Mouse (Mus musculus) MEL (cell line): Measurements from ENCODE around the gene Ezh1. TPM values are rescaled to one million over a fixed set of nuclear protein-coding genes. Genes with fewer than 3 reads are reported as not detected.

ENCODE experiments used
- DNase-seq: peaks from one replicate; pipeline ENCODE4 v3.0.0; 2011; ENCODE audit warnings: low read depth, low spot score
- H3K27ac ChIP-seq: 2 replicates; pipeline ENCODE4 v1.5.1; 2012; ENCODE audit warnings: low read depth, mild to moderate bottlenecking, control low read depth, low read length, moderate library complexity; ENCODE audit not compliant: control insufficient read depth
- H3K27me3 ChIP-seq, 2 experiments: fragments of 150-350 bp in 1 of 2; sonication (generic) in 1 of 2; 2 replicates each; pipeline ENCODE4 v1.6.1; 2012; ENCODE audit warnings: low read length in 2 of 2, mild to moderate bottlenecking in 2 of 2, improper control_type of control experiment in 1 of 2, moderate library complexity in 1 of 2; ENCODE audit not compliant: insufficient read depth in 2 of 2, control insufficient read depth in 1 of 2
- H3K36me3 ChIP-seq, 2 experiments: 2 replicates each; pipeline ENCODE4 v1.6.1; 2012 to 2014; ENCODE audit warnings: low read length in 2 of 2, improper control_type of control experiment in 1 of 2, inconsistent platforms in 1 of 2, mild to moderate bottlenecking in 1 of 2; ENCODE audit not compliant: insufficient read depth in 2 of 2, control insufficient read depth in 1 of 2
- H3K4me1 ChIP-seq, 2 experiments: fragments of 150-350 bp in 1 of 2; sonication (generic) in 1 of 2; 2 replicates each; pipeline ENCODE4 v1.6.1; 2012; ENCODE audit warnings: low read length in 2 of 2, improper control_type of control experiment in 1 of 2, mild to moderate bottlenecking in 1 of 2; ENCODE audit not compliant: insufficient read depth in 2 of 2, control insufficient read depth in 1 of 2
- H3K4me3 ChIP-seq, 2 experiments: fragments of 150-350 bp in 1 of 2; sonication (generic) in 1 of 2; 2 replicates each; pipeline ENCODE4 v1.5.1; 2012; ENCODE audit warnings: low read depth in 2 of 2, low read length in 2 of 2, mild to moderate bottlenecking in 2 of 2, moderate library complexity in 2 of 2, control low read depth in 1 of 2, improper control_type of control experiment in 1 of 2; ENCODE audit not compliant: control insufficient read depth in 1 of 2, insufficient read depth in 1 of 2
- H3K79me2 ChIP-seq: 2 replicates; pipeline ENCODE4 v1.6.1; 2012; ENCODE audit warnings: mild to moderate bottlenecking, low read length, moderate library complexity; ENCODE audit not compliant: control insufficient read depth, poor library complexity, insufficient read depth
- H3K9ac ChIP-seq: 2 replicates; pipeline ENCODE4 v1.6.1; 2012; ENCODE audit warnings: low read depth, mild to moderate bottlenecking, control low read depth, low read length, moderate library complexity; ENCODE audit not compliant: control insufficient read depth, poor library complexity, severe bottlenecking
- H3K9me3 ChIP-seq: fragments of 150-350 bp; sonication (generic); replicated peaks from 2 replicates; pipeline ENCODE4 v1.6.1; 2012; ENCODE audit warnings: mild to moderate bottlenecking, low read length, improper control_type of control experiment, moderate library complexity; ENCODE audit not compliant: insufficient read depth
- CHD1 ChIP-seq: IDR thresholded peaks from 2 replicates; pipeline ENCODE4 v1.6.1; 2012; ENCODE audit warnings: low read depth, mild to moderate bottlenecking, inconsistent platforms, low read length, improper control_type of control experiment
- ETS1 ChIP-seq: IDR thresholded peaks from 2 replicates; pipeline ENCODE4 v1.6.1; 2012; ENCODE audit warnings: low read depth, mild to moderate bottlenecking, inconsistent platforms, low read length, improper control_type of control experiment, moderate library complexity
- GATA1 ChIP-seq: IDR thresholded peaks from 2 replicates; pipeline ENCODE4 v1.6.1; 2011; ENCODE audit warnings: low read depth, low read length, improper control_type of control experiment
- JUND ChIP-seq: IDR thresholded peaks from 2 replicates; pipeline ENCODE4 v1.6.1; 2011; ENCODE audit warnings: low read depth, mild to moderate bottlenecking, improper control_type of control experiment, low read length
- KAT2A ChIP-seq: conservative IDR thresholded peaks from 2 replicates; pipeline ENCODE4 v1.6.1; 2012; ENCODE audit warnings: low read depth, low read length, improper control_type of control experiment, inconsistent platforms
- MAX ChIP-seq: IDR thresholded peaks from 2 replicates; pipeline ENCODE4 v1.6.1; 2011; ENCODE audit warnings: low read length, improper control_type of control experiment
- MYC ChIP-seq: IDR thresholded peaks from 2 replicates; pipeline ENCODE4 v1.6.1; 2011; ENCODE audit warnings: low read depth, mild to moderate bottlenecking, low read length, improper control_type of control experiment, moderate library complexity
- NRF1 ChIP-seq: IDR thresholded peaks from 2 replicates; pipeline ENCODE4 v1.6.1; 2014; ENCODE audit warnings: low read depth, mild to moderate bottlenecking, inconsistent platforms, low read length, improper control_type of control experiment, moderate library complexity; ENCODE audit not compliant: poor library complexity, insufficient read depth, severe bottlenecking
- RCOR1 ChIP-seq: IDR thresholded peaks from 2 replicates; pipeline ENCODE4 v1.6.1; 2012; ENCODE audit warnings: low read depth, mild to moderate bottlenecking, inconsistent platforms, low read length, improper control_type of control experiment
- TAL1 ChIP-seq: IDR thresholded peaks from 2 replicates; pipeline ENCODE4 v1.6.1; 2012; ENCODE audit warnings: mild to moderate bottlenecking, inconsistent platforms, low read length, moderate library complexity, mixed read lengths
- TBP ChIP-seq: IDR thresholded peaks from 2 replicates; pipeline ENCODE4 v1.8.0; 2011; ENCODE audit warnings: low read depth, low read length, improper control_type of control experiment
- UBTF ChIP-seq: IDR thresholded peaks from 2 replicates; pipeline ENCODE4 v1.6.1; 2012; ENCODE audit warnings: low read depth, mild to moderate bottlenecking, inconsistent platforms, low read length, improper control_type of control experiment, moderate library complexity, borderline replicate concordance; ENCODE audit not compliant: insufficient read depth
- USF1 ChIP-seq: IDR thresholded peaks from 2 replicates; pipeline ENCODE4 v1.6.1; 2014; ENCODE audit warnings: low read depth, mild to moderate bottlenecking, inconsistent platforms, low read length, improper control_type of control experiment, moderate library complexity
- USF2 ChIP-seq, 2 experiments: IDR thresholded peaks; 2 replicates each; pipeline ENCODE4 v1.6.1; 2011 to 2012; ENCODE audit warnings: improper control_type of control experiment in 2 of 2, low read length in 2 of 2, borderline replicate concordance in 1 of 2, inconsistent platforms in 1 of 2, low read depth in 1 of 2, mild to moderate bottlenecking in 1 of 2; ENCODE audit not compliant: insufficient read depth in 1 of 2
- ZC3H11A ChIP-seq: IDR thresholded peaks from 2 replicates; pipeline ENCODE4 v1.6.1; 2012; ENCODE audit warnings: low read depth, mild to moderate bottlenecking, inconsistent platforms, low read length, improper control_type of control experiment
- ZNF384 ChIP-seq: IDR thresholded peaks from 2 replicates; pipeline ENCODE4 v1.6.1; 2012; ENCODE audit warnings: low read depth, mild to moderate bottlenecking, inconsistent platforms, low read length, improper control_type of control experiment
- polyA plus RNA-seq, 2 experiments: library from polyadenylated mRNA; stranded (reverse) in 1 of 2; unstranded in 1 of 2; fragments of >175 nt in 1 of 2; fragments of >200 nt in 1 of 2; gene quantifications; 2 replicates each; pipeline versions ENCODE4 v1.2.1 to v1.2.4; 2012; ENCODE audit warnings: low replicate concordance in 2 of 2, low read depth in 1 of 2; ENCODE audit not compliant: insufficient read length in 2 of 2, insufficient read depth in 1 of 2, missing spikeins in 1 of 2
- total RNA-seq: library from RNA; depleted of rRNA; stranded (reverse); fragments of 300-350 nt; gene quantifications from 2 replicates; pipeline ENCODE4 v1.2.3, GENCODE M21; 2012

Gene Ezh1
- total and polyA plus RNA-seq, 3 experiments, result 5.0 to 8.4 TPM; not detected in 1

- TF ChIP-seq CHD1 (no peak), RCOR1 (no peak), ETS1 (no peak), TAL1 (no peak), GATA1 (no peak), NRF1 (no peak), TBP (no peak), JUND (no peak), ZC3H11A (no peak), MYC (no peak), KAT2A (no peak), USF2 (IDR thresholded peaks at IDR 0.05; ENCODE audit: borderline replicate concordance in 1 of 2, insufficient read depth in 1 of 2, low read depth in 1 of 2, low read length in 2 of 2) (no peak), MAX (no peak), USF1 (no peak), UBTF (no peak)
- H3K36me3 ChIP-seq, result peaks cover 0 to 6% of the 10 kb centered on the region in 2 experiments; a peak in 2 of 4 replicates
- no peaks in the 10 kb centered on the region for H3K79me2 ChIP-seq
- 0 out of 4 replicates have a peak, but pooled peaks cover 0 to 2% of the 10 kb centered on the region in 2 experiments for H3K27me3 ChIP-seq
- H3K9ac ChIP-seq, result no peak overlapping the region
- no peak for DNase-seq
- H3K4me3 ChIP-seq, result no peak overlapping the region
- no peaks in the 10 kb centered on the region for H3K9me3 ChIP-seq
- H3K4me1 ChIP-seq, result peaks cover 0 to 10% of the 10 kb centered on the region in 2 experiments; a peak in 2 of 4 replicates
- H3K27ac ChIP-seq, result no peak overlapping the region
Observed at GRCm38 (mm10) chr11:101176117-101176691, 50.1 kb downstream of the Ezh1 start.

GRCm38 (mm10) chr11:101175636-101176116 lies 50.6 kb downstream of the Ezh1 start:
- H3K36me3 ChIP-seq, result peaks cover 0 to 6% of the 10 kb centered on the region in 2 experiments; a peak in 2 of 4 replicates
- TF ChIP-seq ZNF384 (no peak), USF2 (IDR thresholded peaks at IDR 0.05; ENCODE audit: borderline replicate concordance in 1 of 2, insufficient read depth in 1 of 2, low read depth in 1 of 2, low read length in 2 of 2) (no peak)
- TF ChIP-seq, all 39 proteins: peak for 0
- H3K4me3 ChIP-seq, result no peak overlapping the region
- H3K4me1 ChIP-seq, result peaks cover 0 to 11% of the 10 kb centered on the region in 2 experiments; a peak in 2 of 4 replicates
- no peak overlapping the region for H3K27ac ChIP-seq
- H3K9me3 ChIP-seq, result no peaks in the 10 kb centered on the region
- 0 out of 4 replicates have a peak, but pooled peaks cover 0 to 2% of the 10 kb centered on the region in 2 experiments for H3K27me3 ChIP-seq
- H3K79me2 ChIP-seq, result no peaks in the 10 kb centered on the region; the same call in 1 of the 2 replicates
- no peak overlapping the region for H3K9ac ChIP-seq
- DNase-seq, result no peak
